Mouse (Mus musculus) left cerebral cortex, adult 8-10 months (tissue): ENCODE measurements around the gene H1fnt. TPM values are rescaled to one million over a fixed set of nuclear protein-coding genes. Genes with fewer than 3 reads are reported as not detected.

Experiments
- DNase-seq, 2 experiments: peaks; one replicate each; pipeline ENCODE4 v3.0.0; 2022; ENCODE audit warnings: low spot score in 2 of 2
- total RNA-seq, 4 experiments: library from RNA; stranded (reverse); gene quantifications; 2 replicates each; pipeline ENCODE4 v1.2.4; 2022

Gene H1fnt
- total RNA-seq = not detected

DNA sequence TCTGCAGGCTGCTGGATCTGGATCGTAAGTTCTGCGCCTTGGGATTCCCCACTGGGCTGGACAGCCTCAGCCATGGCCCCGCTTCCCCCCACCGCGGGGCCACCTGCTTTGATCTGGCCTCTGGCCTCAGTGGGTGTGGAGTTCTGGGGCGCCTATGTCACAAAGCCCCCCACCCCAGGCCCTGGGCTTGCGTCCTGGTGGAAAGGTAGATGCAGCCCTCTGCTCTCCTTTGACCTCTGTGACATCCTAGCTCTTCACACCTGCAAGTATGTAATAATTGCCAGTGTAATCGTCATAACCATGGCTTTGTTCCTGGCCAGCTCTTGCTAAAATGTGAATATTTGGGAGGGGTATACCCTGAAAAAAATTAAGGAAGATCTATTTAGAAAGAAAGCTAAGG is at the start of gene H1fnt:
H1fnt (minus strand) TSS at position 101 of the 400 bp plus-strand sequence.
- no peak for DNase-seq

DNA sequence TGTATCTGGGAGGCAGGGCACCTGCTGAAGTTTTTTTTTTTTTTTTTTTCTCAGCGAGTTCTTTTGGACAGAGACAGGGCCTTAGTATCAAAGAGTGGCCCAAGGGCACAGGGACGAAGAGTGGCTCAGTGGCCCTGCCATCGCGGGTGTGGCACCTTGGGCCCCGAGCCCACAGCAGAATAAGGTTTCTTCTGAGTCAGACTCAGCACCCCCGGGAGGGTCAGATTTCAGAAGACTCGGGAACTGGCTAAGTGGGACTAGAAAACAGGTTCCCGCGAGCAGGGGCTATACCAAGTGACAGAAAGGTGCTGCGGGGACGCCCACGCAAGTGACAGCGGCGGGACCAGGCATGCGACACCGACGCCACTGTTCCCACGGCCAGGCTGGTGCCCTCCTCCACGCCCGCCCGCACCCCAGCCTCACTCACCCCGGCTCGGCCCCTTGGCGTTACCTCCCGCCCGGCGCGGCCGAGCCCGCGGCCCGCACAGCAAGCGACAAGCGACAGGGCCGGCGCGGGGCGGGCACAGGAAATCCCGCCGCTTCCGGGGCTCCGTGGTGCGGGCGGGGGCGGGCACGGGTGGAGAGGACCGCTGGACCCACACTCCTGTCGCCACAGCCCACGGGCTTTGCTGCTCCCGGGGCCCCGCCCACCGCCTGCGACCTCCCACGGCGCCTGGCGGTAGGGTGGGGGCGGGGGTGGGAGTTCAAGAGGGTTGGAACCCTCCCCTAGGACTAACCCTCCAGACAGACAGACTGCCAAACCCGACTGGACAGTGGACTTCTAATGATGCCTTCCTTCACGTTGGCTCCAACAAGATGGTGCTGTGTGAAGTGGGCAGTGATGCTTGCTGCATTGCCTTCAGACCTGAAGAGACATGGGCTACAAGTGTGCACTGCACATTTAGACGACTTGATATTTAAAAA is 38.8 kb upstream of the H1fnt start, which contains the start of gene Zfp641:
Zfp641 (minus strand) TSS at position 534 of the 924 bp plus-strand sequence.
- peak; percentile 19 to 30 for DNase-seq

DNA sequence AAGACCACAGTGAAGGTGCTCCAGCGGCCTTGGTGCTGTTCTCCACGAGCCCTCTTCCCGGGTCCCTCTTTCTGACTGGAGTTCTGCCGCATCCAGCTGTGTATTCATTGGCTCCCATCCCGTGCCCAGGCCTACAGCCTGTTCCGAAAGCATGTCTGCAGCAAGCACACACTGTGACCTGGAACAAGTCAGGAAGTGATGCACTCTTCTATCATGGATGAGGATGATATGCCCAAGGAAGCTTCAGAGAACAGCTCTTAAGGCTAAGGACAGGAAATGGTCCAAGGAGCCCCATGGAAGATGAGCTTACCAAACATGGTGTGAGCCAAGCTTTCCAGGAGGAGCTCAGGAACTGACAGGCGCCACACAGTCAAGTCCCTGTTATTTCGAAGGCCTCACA is 36.6 kb upstream of the H1fnt start:
- DNase-seq = no peak

DNA sequence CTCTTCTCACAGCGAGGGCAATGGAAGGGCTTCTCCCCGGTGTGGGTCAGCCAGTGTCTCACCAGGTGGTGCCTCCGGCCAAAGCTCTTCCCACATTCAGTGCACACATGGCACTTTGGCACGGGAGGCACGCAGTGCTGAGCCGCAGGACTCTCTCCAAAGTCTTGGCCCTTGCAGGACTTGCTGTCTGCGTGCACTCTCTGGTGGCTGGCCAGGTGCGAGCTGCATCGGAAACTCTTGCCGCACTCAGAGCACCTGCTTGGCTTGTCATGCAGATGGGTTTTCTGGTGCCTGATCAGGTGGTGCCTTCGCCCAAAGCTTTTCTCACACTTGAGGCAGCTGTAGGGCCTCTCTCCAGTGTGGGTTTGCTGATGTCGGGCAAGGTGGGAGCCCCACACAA is 31.5 kb upstream of the H1fnt start:
- no peak for DNase-seq

DNA sequence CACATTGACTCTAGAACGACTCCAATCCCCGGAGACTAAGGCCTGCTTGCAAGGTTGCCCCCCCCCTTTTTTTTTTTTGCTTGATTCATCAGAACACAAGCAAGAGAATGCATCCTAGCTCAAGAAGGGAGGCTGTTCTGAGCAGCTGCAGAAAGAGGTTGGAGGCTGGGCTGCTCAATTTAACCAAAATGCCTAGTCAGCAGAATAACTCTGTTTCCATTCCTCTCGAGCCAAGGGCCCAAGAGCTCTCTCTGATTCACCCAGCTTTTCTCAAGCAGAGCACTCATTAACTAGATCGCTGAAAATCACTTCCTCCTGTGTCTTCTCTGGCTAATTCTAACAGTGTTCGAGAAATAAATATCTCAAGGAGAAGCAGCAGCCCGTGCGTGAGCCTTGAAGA is 29.3 kb upstream of the H1fnt start:
- no peak for DNase-seq

DNA sequence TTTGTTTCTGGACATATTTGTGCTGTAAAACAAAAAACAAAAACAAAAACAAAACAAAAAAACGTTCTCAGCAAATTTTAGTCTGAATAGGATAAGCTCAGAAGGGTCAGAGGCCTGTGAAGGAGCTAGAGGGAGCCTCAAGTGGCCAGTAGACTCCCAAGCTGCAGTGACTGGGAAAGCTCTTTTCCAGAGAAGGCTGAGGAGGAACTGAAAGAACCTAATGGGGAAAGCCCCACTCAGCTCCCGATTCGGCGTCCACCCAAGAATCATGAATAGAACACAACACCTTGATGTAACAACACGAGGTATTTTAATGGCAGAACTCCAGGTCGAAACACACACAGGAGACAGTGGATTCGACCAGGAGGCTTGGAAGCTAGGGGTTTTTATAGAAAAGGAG is 683 bp upstream of the H1fnt start:
- no peak for DNase-seq

DNA sequence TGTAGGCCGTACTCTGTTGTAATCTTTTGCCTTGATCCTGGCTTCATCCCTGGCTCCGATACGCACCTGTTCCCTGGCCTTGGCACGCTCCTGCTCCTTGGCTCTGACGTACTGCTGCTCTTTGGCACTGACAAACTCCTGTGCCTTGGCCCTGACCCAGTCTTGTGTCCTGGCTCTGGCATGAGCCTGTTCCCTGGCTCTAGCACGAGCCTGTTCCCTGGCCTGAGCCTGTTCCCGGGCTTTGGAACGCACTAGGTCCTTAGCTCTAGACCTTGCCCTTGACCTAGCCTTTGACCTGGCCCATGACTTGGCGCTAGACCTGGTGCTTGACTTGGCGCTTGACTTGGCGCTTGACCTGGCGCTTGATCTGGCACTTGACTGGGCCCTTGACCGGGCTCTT is 822 bp downstream of the H1fnt start:
- no peak for DNase-seq

DNA sequence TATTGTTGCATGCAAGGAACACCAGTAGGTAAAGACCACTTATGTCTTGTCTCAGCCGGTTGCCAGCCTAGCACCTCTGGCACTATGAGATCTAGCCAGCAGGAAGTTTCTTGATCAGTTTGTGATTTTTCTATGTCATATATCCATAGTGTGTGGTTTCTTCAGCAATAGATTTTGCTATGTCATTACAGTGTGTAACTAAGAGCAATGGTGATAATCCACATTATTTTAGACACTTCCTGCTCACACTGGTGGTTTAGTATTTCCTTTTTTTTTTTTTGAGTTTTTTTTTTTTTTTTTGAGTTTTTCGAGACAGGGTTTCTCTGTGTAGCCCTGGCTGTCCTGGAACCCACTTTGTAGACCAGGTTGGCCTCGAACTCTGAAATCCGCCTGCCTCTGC is 21.7 kb downstream of the H1fnt start:
- DNase-seq = no peak

DNA sequence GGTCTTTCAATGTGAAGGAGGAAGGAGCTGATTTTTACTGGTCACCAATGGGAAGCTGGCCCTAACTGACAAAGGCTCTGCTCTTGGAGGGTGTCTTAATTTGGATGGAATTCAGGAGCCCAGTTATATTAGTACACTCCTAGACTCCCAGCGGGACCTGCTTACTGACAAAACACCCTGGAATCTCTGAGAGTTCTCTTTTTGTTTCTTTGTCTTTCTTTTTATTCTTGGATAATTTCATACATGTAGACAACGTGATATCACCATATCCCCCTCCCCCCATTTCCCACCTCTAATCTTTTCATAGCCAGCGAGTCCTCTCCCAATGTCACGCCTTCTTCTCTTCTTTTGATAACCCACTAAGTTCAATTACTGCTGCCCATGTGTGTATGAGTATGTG is 22.7 kb downstream of the H1fnt start, which contains the start of gene Olfr286:
Olfr286 (minus strand) TSS at position 101 of the 400 bp plus-strand sequence.
- no peak for DNase-seq

DNA sequence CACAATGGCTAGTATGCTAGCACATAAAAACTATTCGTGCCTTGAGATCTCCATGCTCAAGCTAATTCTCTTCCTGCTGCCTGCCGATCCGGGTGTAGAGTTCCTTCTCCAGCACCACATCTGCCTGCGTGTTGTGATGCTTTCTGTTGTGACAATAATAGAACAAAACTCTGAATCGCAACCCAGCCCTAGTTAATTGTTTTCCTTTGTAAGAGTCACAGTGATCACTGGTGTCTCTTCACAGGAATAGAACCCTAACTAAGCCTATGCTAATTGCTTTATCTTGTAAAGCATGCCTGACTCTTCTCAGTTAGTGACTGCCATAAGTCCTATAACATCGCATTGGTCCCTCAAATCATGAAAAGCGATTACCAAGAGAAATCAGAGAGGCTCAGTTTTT is 31.0 kb downstream of the H1fnt start:
- no peak for DNase-seq

DNA sequence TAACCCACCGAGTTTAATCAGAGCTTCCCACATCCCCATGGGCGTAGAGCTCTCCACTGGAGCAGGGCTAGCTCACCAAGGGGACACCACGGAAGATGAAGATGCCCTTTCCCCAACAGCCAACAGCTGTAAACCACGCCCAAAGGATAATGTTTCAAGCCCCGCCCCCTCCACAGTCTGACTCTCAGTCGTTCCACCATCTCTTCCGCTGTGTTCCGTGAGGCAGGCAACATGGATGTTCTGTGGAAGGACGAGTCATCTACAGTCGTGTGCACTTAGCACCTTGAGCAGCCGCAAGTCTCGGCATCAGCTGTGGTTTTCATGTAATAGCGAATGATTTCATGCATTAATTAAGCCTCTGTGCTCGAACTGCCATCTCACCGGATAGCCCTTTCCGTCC is 31.5 kb downstream of the H1fnt start:
- no peak for DNase-seq

DNA sequence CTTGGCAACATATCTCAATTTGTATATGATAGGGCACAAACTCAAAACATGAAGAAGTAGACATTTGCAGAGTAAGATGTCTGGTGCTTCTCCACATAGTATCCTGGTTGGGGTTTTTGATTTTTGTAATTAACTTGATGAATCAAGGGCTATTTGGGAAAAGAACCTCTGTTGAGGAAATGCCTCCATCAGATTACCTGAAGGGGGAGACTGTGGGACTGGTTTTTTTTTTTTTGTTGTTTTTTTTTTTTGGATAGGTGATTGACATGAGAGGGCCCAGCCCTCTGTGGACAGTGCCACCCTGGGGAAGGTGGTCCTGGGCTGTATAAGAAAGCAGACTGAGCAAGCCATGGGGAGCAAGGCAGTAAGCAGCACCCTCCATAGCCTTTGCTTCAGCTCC is 34.7 kb downstream of the H1fnt start:
- no peak for DNase-seq

DNA sequence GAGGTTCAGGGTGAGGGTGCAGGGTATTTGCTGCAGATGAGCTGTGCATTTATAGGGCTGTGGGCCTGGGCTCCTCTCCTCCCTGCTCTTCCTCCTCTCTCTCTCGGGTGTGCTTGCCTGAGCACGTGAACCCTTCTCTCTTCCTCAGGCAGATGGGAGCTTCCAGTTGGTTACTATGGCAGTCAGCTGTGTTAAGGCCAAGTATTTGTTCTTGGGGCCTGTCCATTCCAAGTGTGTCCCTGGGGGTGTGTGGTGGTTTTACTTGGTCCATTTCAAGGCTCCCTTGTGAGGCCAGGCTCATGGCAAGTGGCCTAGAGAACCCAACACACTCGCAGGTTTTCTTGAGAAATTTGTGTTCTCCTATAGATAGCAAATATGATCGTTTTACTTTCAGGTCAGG is 36.2 kb downstream of the H1fnt start, which contains the start of the genes Gm44579 and Olfr287:
Gm44579 (minus strand) TSS at position 101 of the 400 bp plus-strand sequence.
Olfr287 (minus strand) TSS at position 180 of the 400 bp plus-strand sequence.
- peak in 1 of 2 experiments; percentile 5 for DNase-seq

DNA sequence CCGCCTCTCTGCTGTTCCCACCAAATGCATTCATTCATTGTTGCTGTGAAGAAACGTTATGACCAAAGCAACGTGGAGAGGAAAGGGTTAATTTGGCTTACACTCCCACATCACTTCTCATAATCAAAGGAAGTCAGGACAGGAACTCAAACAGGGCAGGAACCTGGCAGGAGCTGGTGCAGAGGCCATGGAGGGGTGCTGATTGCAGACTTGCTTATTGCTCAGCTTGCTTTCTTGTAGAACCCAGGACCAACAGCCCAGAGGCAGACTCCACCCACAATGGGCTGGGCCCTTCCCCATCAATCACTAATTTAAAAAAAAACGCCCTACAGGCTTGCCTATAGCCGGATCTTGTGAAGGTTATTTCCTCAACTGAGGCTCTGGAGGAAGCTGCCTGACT is 43.0 kb downstream of the H1fnt start:
- DNase-seq = no peak

DNA sequence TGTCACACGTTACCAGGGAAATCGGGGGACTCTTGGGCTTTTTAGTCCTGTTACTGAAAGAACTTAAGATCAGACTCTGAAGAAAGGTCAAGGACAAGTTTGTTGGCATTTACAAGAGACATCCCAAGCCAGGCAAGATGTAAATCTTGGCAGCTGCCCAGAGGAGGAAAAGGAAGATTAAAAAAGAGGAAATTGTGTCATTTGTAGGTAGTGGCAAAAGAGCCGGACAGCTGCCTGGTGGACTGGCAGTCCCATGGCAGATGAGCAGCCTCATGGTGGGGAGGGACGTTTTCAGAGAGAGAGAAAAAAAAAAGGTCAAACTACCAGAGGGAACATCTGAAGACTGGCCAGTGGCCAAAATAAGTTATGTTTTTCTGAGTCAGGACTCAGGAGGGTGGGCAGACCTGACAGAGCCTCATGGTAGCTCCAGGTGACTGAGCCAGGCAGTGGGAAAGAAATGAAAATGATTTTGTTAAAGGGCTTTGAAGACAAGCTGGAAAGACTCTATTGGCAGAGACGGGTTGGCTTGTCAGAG is 43.7 kb downstream of the H1fnt start:
- DNase-seq = no peak

DNA sequence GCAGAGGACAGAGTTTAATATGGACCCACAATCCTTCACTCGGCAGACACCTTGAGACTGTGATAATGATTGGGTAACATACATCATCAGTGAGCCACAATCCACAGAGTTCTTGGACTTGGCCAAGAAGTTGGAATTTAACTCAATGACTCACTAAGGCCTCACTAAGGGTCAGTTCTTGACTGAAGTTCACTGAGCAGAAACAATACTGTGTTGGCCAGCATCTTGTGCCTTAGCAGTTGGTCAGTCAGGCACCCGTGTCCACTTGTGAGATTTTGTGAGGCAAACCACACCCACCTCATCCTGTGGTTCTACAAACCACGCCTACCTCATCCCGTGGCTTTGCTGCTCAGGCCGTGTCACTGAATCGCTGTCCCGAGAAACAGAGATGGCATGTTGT is 47.4 kb downstream of the H1fnt start:
- no peak for DNase-seq

Other genes with a start within 250 kb of the H1fnt start
- 100 to 1,000 TPM; 407 to 459 (median 428) TPM for gene Pfkm, start 164.7 kb downstream of the H1fnt start, total RNA-seq
- gene Senp1, start 163.5 kb downstream of the H1fnt start, total RNA-seq = 10 to 100 TPM; 13.2 to 15.3 (median 13.9) TPM
- gene Asb8, start 91.7 kb downstream of the H1fnt start, total RNA-seq = 10 to 100 TPM; 50.8 to 53.6 (median 51.9) TPM
- gene Ccdc184, start 90.1 kb downstream of the H1fnt start, total RNA-seq = 10 to 100 TPM; 16.5 to 18.5 (median 18.2) TPM
- under 1 TPM in 1 of 4 experiments, not detected in 3; 0.37 TPM for gene Olfr288, start 61.8 kb downstream of the H1fnt start, total RNA-seq
- gene Gm44579, start 36.3 kb downstream of the H1fnt start, total RNA-seq = under 1 TPM in 2 of 4 experiments, not detected in 2; 0.17 to 0.35 TPM
- 1 to 10 TPM; 4.2 to 4.9 (median 4.5) TPM for gene Olfr287, start 36.2 kb downstream of the H1fnt start, total RNA-seq
- not detected for gene Olfr286, start 22.8 kb downstream of the H1fnt start, total RNA-seq
- 1 to 10 TPM; 7.4 to 8.3 (median 8.1) TPM for gene Zfp641, start 38.9 kb upstream of the H1fnt start, total RNA-seq
- not detected for gene Olfr285, start 60.1 kb upstream of the H1fnt start, total RNA-seq
- gene Olfr284, start 83.7 kb upstream of the H1fnt start, total RNA-seq = not detected
- gene Olfr283, start 123.7 kb upstream of the H1fnt start, total RNA-seq = not detected
- gene Olfr282, start 173.9 kb upstream of the H1fnt start, total RNA-seq = not detected
- gene Olfr281, start 195.3 kb upstream of the H1fnt start, total RNA-seq = not detected
- not detected for gene OR5BS1P, start 212.6 kb upstream of the H1fnt start, total RNA-seq
- gene Lalba, start 225.4 kb upstream of the H1fnt start, total RNA-seq = not detected
- gene Olfr279, start 235.1 kb upstream of the H1fnt start, total RNA-seq = not detected